Mouse (Mus musculus): ENCODE measurements around the gene Dnajc12.
"Not testable (repeated sequence)": the region's sequence is repeated elsewhere in the genome, so short reads cannot be mapped to it uniquely, and the experiment has no call there.

Gene Dnajc12

GRCm38 (mm10) chr10:63429380-63429779 lies 47.1 kb downstream of the Dnajc12 start:
- in situ Hi-C loops (cut with MboI, MseI): no loop called here

DNA sequence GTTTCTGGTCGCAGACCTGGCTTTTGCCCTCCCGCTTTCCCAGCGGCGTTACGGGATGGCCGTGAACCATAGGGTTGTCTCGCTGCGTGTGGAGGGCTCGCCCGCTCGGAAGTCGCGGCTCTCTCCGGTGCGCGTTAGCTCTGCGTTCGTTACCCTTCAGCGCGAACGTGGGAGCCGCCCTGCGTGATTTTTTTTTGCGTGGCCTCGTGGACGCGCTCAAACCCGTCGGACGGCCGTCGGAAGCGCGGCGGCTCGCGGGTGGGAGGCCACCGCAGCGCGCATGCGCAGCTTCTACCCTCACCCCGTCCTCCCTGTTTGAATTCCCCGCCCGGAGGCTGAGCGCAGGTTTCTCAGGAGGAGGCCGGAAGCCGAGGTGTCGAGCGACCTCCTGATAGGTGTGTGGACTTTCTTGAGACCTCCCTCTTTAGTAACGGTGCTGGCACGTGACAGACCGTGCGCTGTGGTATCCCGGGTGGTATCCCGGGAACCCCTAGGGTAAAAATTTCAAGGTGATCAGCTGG lies 47.6 kb downstream of the Dnajc12 start, which contains the start of gene Ctnna3:
Gene Ctnna3, plus strand, starts transcription at position 314 of the 521 bp plus-strand sequence.
- in situ Hi-C loops (cut with MboI, MseI): no loop called here

DNA sequence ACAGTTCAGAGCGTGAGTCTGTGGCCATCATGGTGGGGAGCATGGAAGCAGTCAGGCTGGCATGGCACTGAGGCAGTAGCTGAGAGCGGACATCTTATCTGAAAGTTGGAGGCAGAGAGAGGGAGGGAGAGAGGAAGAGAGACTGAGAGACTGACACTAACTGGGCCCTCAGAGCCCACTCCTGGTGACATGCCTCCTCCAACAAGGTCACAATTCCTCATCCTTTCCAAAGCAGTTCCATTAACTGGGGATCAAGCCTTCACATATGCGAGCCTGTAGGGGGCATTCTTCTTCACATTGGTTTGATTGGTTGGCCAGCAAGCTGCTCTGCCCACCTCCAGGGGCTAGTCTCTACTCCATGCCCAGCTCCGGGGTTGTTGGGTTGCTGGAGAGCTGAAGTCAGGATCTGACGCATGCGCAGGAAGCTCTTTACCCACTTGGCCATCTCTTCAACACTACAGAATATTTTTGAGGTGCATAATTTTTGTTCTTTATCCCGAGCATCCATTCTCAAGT lies 49.0 kb downstream of the Dnajc12 start:
- in situ Hi-C loops (cut with MboI, MseI): no loop called here

GRCm38 (mm10) chr10:63432099-63432498 lies 49.9 kb downstream of the Dnajc12 start:
- in situ Hi-C loops (cut with MboI, MseI): no loop called here

- in situ Hi-C loops (cut with MboI, MseI): no loop called here
Observed at GRCm38 (mm10) chr10:63432887-63433286, 50.6 kb downstream of the Dnajc12 start.

GRCm38 (mm10) chr10:63438736-63439262 lies 56.6 kb downstream of the Dnajc12 start:
- in situ Hi-C loops (cut with MboI, MseI): no loop called here

- in situ Hi-C loops (cut with MboI, MseI): no loop called here
Observed at GRCm38 (mm10) chr10:63439694-63440228, 57.5 kb downstream of the Dnajc12 start.

- in situ Hi-C loops (cut with MboI, MseI): not testable (repeated sequence)
Observed at GRCm38 (mm10) chr10:63444602-63445387, 62.6 kb downstream of the Dnajc12 start.

GRCm38 (mm10) chr10:63453926-63454325 lies 71.7 kb downstream of the Dnajc12 start:
- in situ Hi-C loops (cut with MboI, MseI): no loop called here

DNA sequence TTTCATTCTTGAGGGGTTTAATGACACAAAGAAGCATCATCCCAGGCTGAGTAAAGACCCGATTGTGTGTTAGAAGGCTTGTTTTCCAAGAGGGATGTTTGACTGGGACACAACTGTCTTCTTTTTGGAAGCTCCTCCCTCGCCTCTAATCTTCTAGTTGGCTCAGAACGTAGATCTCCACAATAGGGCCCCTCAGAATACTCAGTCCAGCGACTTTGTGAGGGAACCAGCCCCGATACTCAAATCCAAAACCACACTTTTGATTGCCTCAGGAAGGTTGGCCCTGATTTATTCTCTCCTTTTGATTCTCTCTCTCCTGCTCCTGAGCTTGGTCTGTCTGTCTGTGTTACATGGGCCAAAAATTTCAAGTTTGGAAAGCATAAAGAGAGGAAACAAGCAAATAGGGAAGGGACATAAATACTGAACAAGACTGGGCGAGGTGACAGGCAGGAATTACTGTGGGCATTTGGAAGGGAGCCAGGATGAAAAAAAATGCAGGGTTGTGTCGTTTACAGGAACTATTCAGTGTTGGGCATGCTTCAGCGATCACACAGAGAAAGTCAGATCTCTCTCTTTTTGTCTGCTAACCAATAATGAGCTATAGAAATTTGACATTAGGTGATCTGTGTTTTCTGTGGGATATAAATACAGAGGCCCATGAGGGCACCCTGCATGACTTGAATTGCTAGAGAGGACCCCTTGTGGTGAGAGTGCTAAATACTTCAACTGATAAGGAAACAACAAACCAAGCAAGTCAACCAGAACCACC lies 73.1 kb downstream of the Dnajc12 start:
- in situ Hi-C loops (cut with MboI, MseI): no loop called here

DNA sequence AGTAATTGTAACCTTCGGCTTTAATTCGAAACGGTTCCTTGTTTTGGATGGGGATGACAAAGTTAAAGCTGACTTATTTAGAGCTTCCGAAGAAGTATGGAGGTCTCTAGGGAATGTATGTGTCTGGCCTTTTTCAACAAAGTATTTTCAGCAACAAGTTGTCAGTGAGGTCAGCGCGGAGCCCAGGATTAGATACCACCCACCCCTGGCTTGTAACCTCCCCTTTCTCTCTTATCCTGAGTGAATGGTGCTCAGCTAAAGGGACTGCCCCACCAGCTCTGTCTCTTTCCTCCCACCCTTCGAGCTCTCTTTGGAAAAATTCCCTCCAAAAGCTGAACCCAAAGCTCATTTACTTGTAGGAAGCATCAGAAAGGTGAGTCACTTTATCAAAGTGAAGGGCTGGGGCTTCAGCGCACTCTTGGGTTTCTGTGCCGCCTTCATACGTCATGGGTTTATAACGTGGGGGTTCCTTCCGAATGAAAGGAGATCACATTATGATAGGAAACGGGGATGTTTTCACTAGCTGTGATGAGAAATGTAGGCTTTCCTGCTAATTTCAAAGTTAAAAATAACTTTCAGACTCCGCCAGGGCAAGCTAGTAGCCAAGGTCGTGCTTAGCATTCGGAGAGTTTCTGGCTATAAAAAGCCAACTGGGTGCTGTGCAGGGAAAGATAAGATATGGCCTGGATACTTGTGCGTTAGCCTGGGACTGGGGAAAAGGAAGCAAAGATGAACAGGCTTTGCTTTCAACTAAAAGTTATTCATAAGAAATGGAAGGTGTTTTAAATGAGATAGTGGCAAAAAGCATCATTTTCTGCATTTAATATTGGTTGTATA lies 75.3 kb downstream of the Dnajc12 start:
- in situ Hi-C loops (cut with MboI, MseI): no loop called here

Data from T-helper 17 cell (primary cell).